Comparison of ENCODE assay signal across 27 mouse cellular contexts in the genomic region with DNA sequence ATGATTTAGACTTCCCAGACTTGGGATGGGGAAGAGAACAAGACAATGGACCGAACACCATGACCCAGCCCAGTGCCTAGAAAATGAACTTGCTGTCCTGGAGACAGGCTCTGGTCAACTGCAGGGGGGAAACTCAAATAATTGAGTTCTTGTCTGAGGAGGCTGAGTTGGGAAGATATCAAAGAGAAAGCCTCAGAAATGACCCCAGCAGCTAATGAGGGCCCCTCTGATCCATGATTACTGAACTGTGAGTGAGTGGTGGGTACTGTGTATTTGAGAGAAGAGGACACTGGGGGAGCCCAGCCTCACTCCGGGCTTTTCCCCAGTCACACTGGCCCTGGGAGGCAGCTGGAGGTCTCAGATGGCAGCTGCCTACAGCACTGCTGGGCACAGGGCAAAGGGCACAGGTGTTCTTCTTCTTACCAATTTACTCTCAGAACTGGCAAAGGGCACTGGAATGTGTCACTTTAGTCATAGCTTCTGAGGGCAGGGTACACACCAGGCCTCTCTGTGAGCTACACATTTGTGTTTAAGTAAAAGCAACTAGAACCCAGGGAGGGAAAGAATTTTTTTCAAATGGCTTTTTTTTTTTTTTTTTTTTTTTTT. TPM values are rescaled to one million over a fixed set of nuclear protein-coding genes. Genes with fewer than 3 reads are reported as not detected.
DNase-seq lines count a peak whose midpoint lies in the region; ATAC-seq and TF ChIP-seq lines count a peak whose summit lies in the region.
"Had no signal": no experiment of that assay in that cellular context is flagged by ENCODE, and none has a peak within 500 bp of the region (broad histone marks: within the 10 kb centered on the region; RNA-seq: fewer than 3 reads in every experiment).

No protein-coding gene starts in this region.

- H3K9me3 ChIP-seq in stomach, postnatal 0 days (ENCODE audit: control insufficient read depth, low read length) = no peaks in the 10 kb centered on the region
- H3K9me3 ChIP-seq: embryonic facial prominence, embryonic 12.5 days; G1E; megakaryocyte, embryonic 14.5 days had no signal

- H3K27me3 ChIP-seq in stomach, postnatal 0 days (ENCODE audit: control insufficient read depth, insufficient read depth, low read length) = no peaks in the 10 kb centered on the region
- H3K27me3 ChIP-seq: embryonic facial prominence, embryonic 12.5 days; megakaryocyte, embryonic 14.5 days had no signal

- no peaks in the 10 kb centered on the region for H3K36me3 ChIP-seq in stomach, postnatal 0 days (ENCODE audit: control insufficient read depth, insufficient read depth, low read length)
- H3K36me3 ChIP-seq: embryonic facial prominence, embryonic 12.5 days; G1E had no signal

- WGBS in stomach, postnatal 0 days = 70% methylated on average over 2 of the region's 2 CpGs

- TF ChIP-seq EP300 in stomach, postnatal 0 days (optimal IDR thresholded peaks at IDR 0.05) = no peak

- H3K4me1 ChIP-seq in stomach, postnatal 0 days (replicated peaks; ENCODE audit: control insufficient read depth, insufficient read depth) = no peaks in the 10 kb centered on the region

- no peak overlapping the region for H3K9ac ChIP-seq in stomach, postnatal 0 days (ENCODE audit: low read length)
- H3K9ac ChIP-seq: embryonic facial prominence, embryonic 12.5 days had no signal

- no peak for ATAC-seq in stomach, postnatal 0 days (ENCODE audit: low FRiP score, low TSS enrichment)
- ATAC-seq: CD4-positive, CD25-positive, alpha-beta regulatory T cell, adult 4 months; forebrain, embryonic 16.5 days had no signal

- TF ChIP-seq CTCF in stomach, postnatal 0 days (IDR thresholded peaks at IDR 0.05; ENCODE audit: low read depth) = no peak

- peak; percentile 10 for DNase-seq in embryo, embryonic 10.5 days (ENCODE audit: low spot score)
- no peak for DNase-seq in embryo, embryonic 10 days (ENCODE audit: low spot score)
- peak; percentile 38 for DNase-seq in kidney, adult 9 months
- no peak for DNase-seq in kidney, adult 18-20 months
- DNase-seq in retina, embryonic 14.5 days (ENCODE audit: low spot score) = peak; percentile 55
- DNase-seq in thymus, postnatal 36 days = peak; percentile 42 to 62
- DNase-seq in stomach, postnatal 0 days (ENCODE audit: low spot score) = no peak
- no peak for DNase-seq in lung, postnatal 10 days
- DNase-seq: adrenal gland, postnatal 36 days; cerebellum, adult 18-20 months; cerebellum, postnatal 25 days; gastrocnemius, adult 2 months; heart, postnatal 10 days; liver; lung, adult 18-20 months; midbrain, embryonic 14.5 days; right cerebral cortex, postnatal 14 days; spleen, adult 18-20 months had no signal

- H3K4me2 ChIP-seq in stomach, postnatal 0 days (replicated peaks; ENCODE audit: low read depth) = no peak overlapping the region
- H3K4me2 ChIP-seq: embryonic facial prominence, embryonic 12.5 days; heart, embryonic 11.5 days had no signal

- H3K4me3 ChIP-seq in stomach, postnatal 0 days (ENCODE audit: low read depth, low read length) = no peak overlapping the region
- H3K4me3 ChIP-seq: embryonic facial prominence, embryonic 12.5 days; erythroblast, embryonic 14.5 days; gastrocnemius, adult 2 months; megakaryocyte, embryonic 14.5 days; myocyte had no signal

- no peak overlapping the region for H3K27ac ChIP-seq in stomach, postnatal 0 days (replicated peaks)
- H3K27ac ChIP-seq: embryonic facial prominence, embryonic 12.5 days; gastrocnemius, adult 2 months had no signal

RNA-seq across cellular contexts. Expression of a gene that starts 21.8 kb away (rescaled TPM):
- 0.13 and 0.21 TPM in 2 replicates for polyA plus RNA-seq in stomach, postnatal 0 days (2015; fragmentation: Nextera tagmentation; extraction: Ambion mirVana)
- polyA plus RNA-seq: erythroblast, embryonic 14.5 days; forebrain, embryonic 16.5 days; G1E; midbrain, embryonic 14.5 days; neural tube, embryonic 14.5 days had no signal

RNA-seq across cellular contexts. Expression of a gene that starts 57.3 kb away (rescaled TPM):
- polyA plus RNA-seq in stomach, postnatal 0 days (2015; fragmentation: Nextera tagmentation; extraction: Ambion mirVana) = 5.2 and 6.1 TPM in 2 replicates

Comparison
In these comparisons a context has a peak if more than half of its experiments do, and no peak if none do; other contexts are left out.
1. DNase-seq: peak in embryo, embryonic 10.5 days (single experiment), kidney, adult 9 months (single experiment), retina, embryonic 14.5 days (single experiment) and thymus, postnatal 36 days (2 of 2); none in embryo, embryonic 10 days (single experiment), kidney, adult 18-20 months (single experiment), stomach, postnatal 0 days (single experiment) and lung, postnatal 10 days (single experiment).